Mouse (Mus musculus): ENCODE results near the gene Med16. TPM values are rescaled to one million over a fixed set of nuclear protein-coding genes. Genes with fewer than 3 reads are reported as not detected.
"Not testable (repeated sequence)": the region's sequence is repeated elsewhere in the genome, so short reads cannot be mapped to it uniquely, and the experiment has no call there.

Med16 gene
- polyA plus RNA-seq, 1 experiment from 2014 or later, result 56.6 TPM

GRCm38 (mm10) chr10:79897316-79898245 lies 11.1 kb downstream of the Med16 start:
- Histone ChIP-seq H3K36me3 (ENCODE audit: control insufficient read depth, insufficient read depth, low read length) (peaks cover 21% of the 10 kb centered on the region), H3K27me3 (ENCODE audit: control insufficient read depth, insufficient read depth, low read depth, low read length) (no peaks in the 10 kb centered on the region), H3K9me3 (replicated peaks; ENCODE audit: control insufficient read depth, low read length, poor library complexity, severe bottlenecking) (no peaks in the 10 kb centered on the region), H3K4me3 (ENCODE audit: low read depth, low read length) (no peak overlapping the region), H3K9ac (ENCODE audit: low read depth, low read length) (no peak overlapping the region), H3K4me2 (ENCODE audit: low read length) (no peak overlapping the region), H3K4me1 (ENCODE audit: control insufficient read depth, insufficient read depth, low read length) (no peaks in the 10 kb centered on the region), H3K27ac (ENCODE audit: low read length) (no peak overlapping the region)
- no peak for ATAC-seq
- WGBS, result 55% methylated on average over 20 of the region's 20 CpGs

GRCm38 (mm10) chr10:79896814-79897213 lies 11.9 kb downstream of the Med16 start:
- H3K4me3 ChIP-seq (ENCODE audit: low read depth, low read length), result no peak overlapping the region
- ATAC-seq, result no peak
- 88% methylated on average over 13 of the region's 13 CpGs for WGBS
- H3K27me3 ChIP-seq (ENCODE audit: control insufficient read depth, insufficient read depth, low read depth, low read length), result no peaks in the 10 kb centered on the region
- H3K4me2 ChIP-seq (ENCODE audit: low read length), result no peak overlapping the region
- peaks cover 21% of the 10 kb centered on the region for H3K36me3 ChIP-seq (ENCODE audit: control insufficient read depth, insufficient read depth, low read length)
- no peaks in the 10 kb centered on the region for H3K9me3 ChIP-seq (replicated peaks; ENCODE audit: control insufficient read depth, low read length, poor library complexity, severe bottlenecking)
- no peak overlapping the region for H3K9ac ChIP-seq (ENCODE audit: low read depth, low read length)
- no peak overlapping the region for H3K27ac ChIP-seq (ENCODE audit: low read length)
- H3K4me1 ChIP-seq (ENCODE audit: control insufficient read depth, insufficient read depth, low read length), result no peaks in the 10 kb centered on the region

- H3K4me2 ChIP-seq (ENCODE audit: low read length), result no peak overlapping the region
- H3K36me3 ChIP-seq (ENCODE audit: control insufficient read depth, insufficient read depth, low read length), result peaks cover 21% of the 10 kb centered on the region
- no peak overlapping the region for H3K27ac ChIP-seq (ENCODE audit: low read length)
- WGBS, result 87% methylated on average over 16 of the region's 16 CpGs
- no peak for ATAC-seq
- H3K9me3 ChIP-seq (replicated peaks; ENCODE audit: control insufficient read depth, low read length, poor library complexity, severe bottlenecking), result no peaks in the 10 kb centered on the region
- H3K27me3 ChIP-seq (ENCODE audit: control insufficient read depth, insufficient read depth, low read depth, low read length), result no peaks in the 10 kb centered on the region
- no peaks in the 10 kb centered on the region for H3K4me1 ChIP-seq (ENCODE audit: control insufficient read depth, insufficient read depth, low read length)
- H3K4me3 ChIP-seq (ENCODE audit: low read depth, low read length), result no peak overlapping the region
- H3K9ac ChIP-seq (ENCODE audit: low read depth, low read length), result no peak overlapping the region
Measured at GRCm38 (mm10) chr10:79896306-79896705, 12.4 kb downstream of the Med16 start.

GRCm38 (mm10) chr10:79892451-79893118 lies 16.1 kb downstream of the Med16 start:
- H3K27me3 ChIP-seq (ENCODE audit: control insufficient read depth, insufficient read depth, low read depth, low read length); H3K9ac ChIP-seq (ENCODE audit: low read depth, low read length); H3K4me2 ChIP-seq (ENCODE audit: low read length); H3K4me1 ChIP-seq (ENCODE audit: control insufficient read depth, insufficient read depth, low read length); H3K4me3 ChIP-seq (ENCODE audit: low read depth, low read length); H3K9me3 ChIP-seq (replicated peaks; ENCODE audit: control insufficient read depth, low read length, poor library complexity, severe bottlenecking); H3K27ac ChIP-seq (ENCODE audit: low read length): not testable (repeated sequence)
- 0 out of 2 replicates have a peak, but pooled peaks have one; percentile 50 for ATAC-seq
- 45% methylated on average over 22 of the region's 22 CpGs for WGBS
- H3K36me3 ChIP-seq (ENCODE audit: control insufficient read depth, insufficient read depth, low read length), result peaks cover 11% of the 10 kb centered on the region

GRCm38 (mm10) chr10:79890670-79891069 lies 18.1 kb downstream of the Med16 start, which contains the start of gene Cfd:
Gene Cfd (plus strand): TSS chr10:79890853.
- 32% methylated on average over 5 of the region's 5 CpGs for WGBS
- H3K9me3 ChIP-seq (replicated peaks; ENCODE audit: control insufficient read depth, low read length, poor library complexity, severe bottlenecking), result no peaks in the 10 kb centered on the region
- H3K9ac ChIP-seq (ENCODE audit: low read depth, low read length), result no peak within 1 kb of the TSS
- no peaks in the 10 kb centered on the region for H3K4me1 ChIP-seq (ENCODE audit: control insufficient read depth, insufficient read depth, low read length)
- H3K36me3 ChIP-seq (ENCODE audit: control insufficient read depth, insufficient read depth, low read length), result peaks cover 3% of the 10 kb centered on the region
- H3K4me3 ChIP-seq (ENCODE audit: low read depth, low read length), result no peak within 1 kb of the TSS
- no peak within 1 kb of the TSS for H3K4me2 ChIP-seq (ENCODE audit: low read length)
- no peaks in the 10 kb centered on the region for H3K27me3 ChIP-seq (ENCODE audit: control insufficient read depth, insufficient read depth, low read depth, low read length)
- H3K27ac ChIP-seq (ENCODE audit: low read length), result no peak within 1 kb of the TSS
- ATAC-seq, result no peak

GRCm38 (mm10) chr10:79889386-79889785 lies 19.3 kb downstream of the Med16 start:
- Histone ChIP-seq H3K4me3 (ENCODE audit: low read depth, low read length) (no peak overlapping the region), H3K27ac (ENCODE audit: low read length) (no peak overlapping the region), H3K9me3 (replicated peaks; ENCODE audit: control insufficient read depth, low read length, poor library complexity, severe bottlenecking) (no peaks in the 10 kb centered on the region), H3K9ac (ENCODE audit: low read depth, low read length) (no peak overlapping the region), H3K4me2 (ENCODE audit: low read length) (no peak overlapping the region), H3K4me1 (ENCODE audit: control insufficient read depth, insufficient read depth, low read length) (no peaks in the 10 kb centered on the region), H3K36me3 (ENCODE audit: control insufficient read depth, insufficient read depth, low read length) (no peaks in the 10 kb centered on the region), H3K27me3 (ENCODE audit: control insufficient read depth, insufficient read depth, low read depth, low read length) (no peaks in the 10 kb centered on the region)
- ATAC-seq, result no peak
- WGBS, result 90% methylated on average over 2 of the region's 2 CpGs

GRCm38 (mm10) chr10:79886611-79887010 lies 22.1 kb downstream of the Med16 start:
- H3K27me3 ChIP-seq (ENCODE audit: control insufficient read depth, insufficient read depth, low read depth, low read length), result 0 out of 2 replicates have a peak, but pooled peaks cover 4% of the 10 kb centered on the region
- 89% methylated on average over 8 of the region's 8 CpGs for WGBS

GRCm38 (mm10) chr10:79886054-79886453 lies 22.7 kb downstream of the Med16 start, which contains the start of gene Elane:
Gene Elane (plus strand): TSS chr10:79886247.
- H3K9me3 ChIP-seq (replicated peaks; ENCODE audit: control insufficient read depth, low read length, poor library complexity, severe bottlenecking), result no peaks in the 10 kb centered on the region
- H3K27ac ChIP-seq (ENCODE audit: low read length), result no peak within 1 kb of the TSS
- no peaks in the 10 kb centered on the region for H3K36me3 ChIP-seq (ENCODE audit: control insufficient read depth, insufficient read depth, low read length)
- ATAC-seq, result no peak
- 86% methylated on average over 6 of the region's 6 CpGs for WGBS
- H3K4me1 ChIP-seq (ENCODE audit: control insufficient read depth, insufficient read depth, low read length), result no peaks in the 10 kb centered on the region
- no peak within 1 kb of the TSS for H3K4me3 ChIP-seq (ENCODE audit: low read depth, low read length)
- no peak within 1 kb of the TSS for H3K9ac ChIP-seq (ENCODE audit: low read depth, low read length)
- no peak within 1 kb of the TSS for H3K4me2 ChIP-seq (ENCODE audit: low read length)
- peaks cover 6% of the 10 kb centered on the region; the same call in 1 of the 2 replicates for H3K27me3 ChIP-seq (ENCODE audit: control insufficient read depth, insufficient read depth, low read depth, low read length)

More at GRCm38 (mm10) chr10:79886611-79887010, 22.1 kb downstream of the Med16 start:
- H3K9me3 ChIP-seq (replicated peaks; ENCODE audit: control insufficient read depth, low read length, poor library complexity, severe bottlenecking), result no peaks in the 10 kb centered on the region
- no peak overlapping the region for H3K27ac ChIP-seq (ENCODE audit: low read length)
- no peak for ATAC-seq
- no peak overlapping the region for H3K9ac ChIP-seq (ENCODE audit: low read depth, low read length)
- H3K4me2 ChIP-seq (ENCODE audit: low read length), result no peak overlapping the region
- H3K4me1 ChIP-seq (ENCODE audit: control insufficient read depth, insufficient read depth, low read length), result no peaks in the 10 kb centered on the region
- H3K36me3 ChIP-seq (ENCODE audit: control insufficient read depth, insufficient read depth, low read length), result no peaks in the 10 kb centered on the region
- H3K4me3 ChIP-seq (ENCODE audit: low read depth, low read length), result no peak overlapping the region

GRCm38 (mm10) chr10:79884938-79885337 lies 23.8 kb downstream of the Med16 start:
- not testable (repeated sequence) for H3K4me1 ChIP-seq (ENCODE audit: control insufficient read depth, insufficient read depth, low read length); H3K9me3 ChIP-seq (replicated peaks; ENCODE audit: control insufficient read depth, low read length, poor library complexity, severe bottlenecking); H3K36me3 ChIP-seq (ENCODE audit: control insufficient read depth, insufficient read depth, low read length); H3K4me3 ChIP-seq (ENCODE audit: low read depth, low read length); H3K9ac ChIP-seq (ENCODE audit: low read depth, low read length); H3K27me3 ChIP-seq (ENCODE audit: control insufficient read depth, insufficient read depth, low read depth, low read length); H3K4me2 ChIP-seq (ENCODE audit: low read length); ATAC-seq; H3K27ac ChIP-seq (ENCODE audit: low read length)
- WGBS, result 83% methylated on average over 2 of the region's 3 CpGs
